Mouse (Mus musculus): ENCODE results near the gene Bhlhe40. TPM values are rescaled to one million over a fixed set of nuclear protein-coding genes. Genes with fewer than 3 reads are reported as not detected.

The Bhlhe40 gene
- polyA plus RNA-seq, 1 experiment from 2014 or later = 8.9 TPM

DNA sequence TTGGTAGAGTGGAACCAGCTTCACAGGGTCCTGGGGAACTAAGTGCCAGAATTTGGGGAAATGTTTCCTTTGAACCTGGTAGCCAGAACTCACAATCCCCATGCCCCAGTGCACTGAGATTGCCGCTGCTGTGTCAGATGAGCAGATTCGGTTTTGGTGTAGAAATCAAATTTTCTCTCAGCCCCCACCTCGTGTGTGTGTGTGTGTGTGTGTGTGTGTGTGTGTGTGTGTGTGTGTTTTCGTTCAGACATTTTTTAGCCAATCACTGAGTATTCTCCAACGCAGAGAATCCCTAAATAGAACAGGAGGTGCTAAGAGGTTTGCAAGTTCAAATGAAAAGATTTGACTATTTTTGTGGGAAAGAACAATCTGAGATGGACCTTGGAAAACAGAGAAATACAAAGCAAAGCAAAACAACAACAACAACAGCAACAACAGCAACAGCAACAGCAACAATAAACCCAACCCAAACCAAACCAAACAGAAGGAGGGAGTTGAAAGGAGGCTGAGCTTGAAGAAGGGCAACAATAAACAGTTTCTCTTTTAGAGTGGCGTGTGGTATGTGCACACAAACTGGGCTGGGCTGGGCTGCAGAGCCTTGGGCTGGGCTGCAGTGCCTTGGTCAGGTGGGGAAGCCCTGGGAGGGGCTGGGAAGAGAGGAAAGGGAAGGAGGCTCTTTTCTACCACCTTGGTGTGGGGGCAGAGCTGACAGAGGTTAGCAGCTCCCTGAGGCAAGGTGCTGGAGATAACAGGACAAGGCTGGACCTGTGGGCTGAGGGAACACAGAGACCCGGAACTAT, 52.9 kb downstream of the Bhlhe40 start:
- Histone ChIP-seq H3K27ac (ENCODE audit: low read depth, low read length) (no peak overlapping the region), H3K27me3 (replicated peaks; ENCODE audit: control insufficient read depth, insufficient read depth, low read length) (no peaks in the 10 kb centered on the region), H3K4me2 (ENCODE audit: low read length) (no peak overlapping the region), H3K9ac (ENCODE audit: low read depth, low read length) (no peak overlapping the region), H3K9me3 (ENCODE audit: control insufficient read depth, low read length) (no peaks in the 10 kb centered on the region), H3K4me1 (ENCODE audit: control insufficient read depth, insufficient read depth, low read depth, low read length) (peaks cover 7% of the 10 kb centered on the region), H3K36me3 (ENCODE audit: control insufficient read depth, insufficient read depth, low read length) (no peaks in the 10 kb centered on the region), H3K4me3 (ENCODE audit: low read length) (no peak overlapping the region)
- no peak for ATAC-seq
- WGBS = 76% methylated on average over 7 of the region's 7 CpGs

Other genes starting within 250 kb of the Bhlhe40 start
- 108 and 113 TPM in 2 replicates for gene Arl8b, start 122.5 kb downstream of the Bhlhe40 start, polyA plus RNA-seq (2015; fragmentation: Nextera tagmentation; extraction: Ambion mirVana)
- 5.0 and 6.6 TPM in 2 replicates for gene Edem1, start 168.0 kb downstream of the Bhlhe40 start, polyA plus RNA-seq (2015; fragmentation: Nextera tagmentation; extraction: Ambion mirVana)

Measured in hindbrain, embryonic 16.5 days (tissue).